Mouse (Mus musculus): ENCODE measurements at regions not wholly inside any gene's neighbourhood (a gene's known extent, or its start where the extent isn't known, plus 50 kb on each side); places are given as distances from the start of the nearest gene placed in this dataset.

- Histone ChIP-seq H3K27ac (no peak overlapping the region), H3K4me3 (no peak overlapping the region)
- no peak for DNase-seq (ENCODE audit: extremely low spot score in 1 of 2, low spot score in 2 of 2)
- TF ChIP-seq CTCF (IDR thresholded peaks at IDR 0.05), result no peak
- intact Hi-C loops (cut with DNase I), result no loop called here
Observed at GRCm38 (mm10) chr14:59009534-59009933, 133.2 kb downstream of the 1700129C05Rik start.

- TF ChIP-seq CTCF (IDR thresholded peaks at IDR 0.05), result no peak
- DNase-seq (ENCODE audit: extremely low spot score in 1 of 2, low spot score in 2 of 2), result no peak
- Histone ChIP-seq H3K4me3 (no peak overlapping the region), H3K27ac (no peak overlapping the region)
- intact Hi-C loops (cut with DNase I), result no loop called here
Observed at GRCm38 (mm10) chr14:58999106-58999778, 143.5 kb downstream of the 1700129C05Rik start.

- intact Hi-C loops (cut with DNase I), result no loop called here
- H3K4me3 ChIP-seq, result no peak overlapping the region
- no peak for TF ChIP-seq CTCF (IDR thresholded peaks at IDR 0.05)
- H3K27ac ChIP-seq, result no peak overlapping the region
- no peak for DNase-seq (ENCODE audit: extremely low spot score in 1 of 2, low spot score in 2 of 2)
Observed at GRCm38 (mm10) chr14:58994994-58995393, 147.7 kb downstream of the 1700129C05Rik start.

- intact Hi-C loops (cut with DNase I), result no loop called here
- TF ChIP-seq CTCF (IDR thresholded peaks at IDR 0.05), result no peak
- no peak overlapping the region for H3K4me3 ChIP-seq
- DNase-seq (ENCODE audit: extremely low spot score in 1 of 2, low spot score in 2 of 2), result no peak
- H3K27ac ChIP-seq, result no peak overlapping the region
Observed at GRCm38 (mm10) chr14:58989644-58990217, 153.0 kb downstream of the 1700129C05Rik start.

GRCm38 (mm10) chr14:58987688-58988087, 155.0 kb downstream of the 1700129C05Rik start:
- TF ChIP-seq CTCF (IDR thresholded peaks at IDR 0.05), result no peak
- no peak overlapping the region for H3K27ac ChIP-seq
- H3K4me3 ChIP-seq, result no peak overlapping the region
- DNase-seq (ENCODE audit: extremely low spot score in 1 of 2, low spot score in 2 of 2), result no peak
- intact Hi-C loops (cut with DNase I), result no loop called here

GRCm38 (mm10) chr14:58985838-58986237, 156.9 kb downstream of the 1700129C05Rik start:
- DNase-seq (ENCODE audit: extremely low spot score in 1 of 2, low spot score in 2 of 2), result no peak
- Histone ChIP-seq H3K27ac (no peak overlapping the region), H3K4me3 (no peak overlapping the region)
- intact Hi-C loops (cut with DNase I), result no loop called here
- TF ChIP-seq CTCF (IDR thresholded peaks at IDR 0.05), result no peak

- intact Hi-C loops (cut with DNase I), result no loop called here
- TF ChIP-seq CTCF (IDR thresholded peaks at IDR 0.05), result no peak
- no peak for DNase-seq (ENCODE audit: extremely low spot score in 1 of 2, low spot score in 2 of 2)
Observed at GRCm38 (mm10) chr14:58976791-58977190, 165.9 kb downstream of the 1700129C05Rik start.

GRCm38 (mm10) chr14:58969248-58969647, 173.4 kb downstream of the 1700129C05Rik start:
- no peak for DNase-seq (ENCODE audit: extremely low spot score in 1 of 2, low spot score in 2 of 2)
- intact Hi-C loops (cut with DNase I), result no loop called here
- no peak for TF ChIP-seq CTCF (IDR thresholded peaks at IDR 0.05)
- Histone ChIP-seq H3K27ac (no peak overlapping the region), H3K4me3 (no peak overlapping the region)

More at GRCm38 (mm10) chr14:58976791-58977190, 165.9 kb downstream of the 1700129C05Rik start:
- no peak overlapping the region for H3K27ac ChIP-seq
- no peak overlapping the region for H3K4me3 ChIP-seq

GRCm38 (mm10) chr14:58967975-58968374, 174.7 kb downstream of the 1700129C05Rik start:
- Histone ChIP-seq H3K27ac (no peak overlapping the region), H3K4me3 (no peak overlapping the region)
- DNase-seq (ENCODE audit: extremely low spot score in 1 of 2, low spot score in 2 of 2), result no peak
- no peak for TF ChIP-seq CTCF (IDR thresholded peaks at IDR 0.05)
- intact Hi-C loops (cut with DNase I), result no loop called here

- no peak for TF ChIP-seq CTCF (IDR thresholded peaks at IDR 0.05)
- intact Hi-C loops (cut with DNase I), result no loop called here
- no peak overlapping the region for H3K4me3 ChIP-seq
Observed at GRCm38 (mm10) chr14:58967163-58967562, 175.5 kb downstream of the 1700129C05Rik start.

GRCm38 (mm10) chr14:58944958-58945357, 197.7 kb downstream of the 1700129C05Rik start:
- DNase-seq (ENCODE audit: extremely low spot score in 1 of 2, low spot score in 2 of 2), result no peak
- Histone ChIP-seq H3K4me3 (no peak overlapping the region), H3K27ac (no peak overlapping the region)
- intact Hi-C loops (cut with DNase I), result no loop called here
- no peak for TF ChIP-seq CTCF (IDR thresholded peaks at IDR 0.05)

More at GRCm38 (mm10) chr14:58967163-58967562, 175.5 kb downstream of the 1700129C05Rik start:
- no peak for DNase-seq (ENCODE audit: extremely low spot score in 1 of 2, low spot score in 2 of 2)
- no peak overlapping the region for H3K27ac ChIP-seq

- intact Hi-C loops (cut with DNase I), result no loop called here
- Histone ChIP-seq H3K4me3 (no peak overlapping the region), H3K27ac (no peak overlapping the region)
- DNase-seq (ENCODE audit: extremely low spot score in 1 of 2, low spot score in 2 of 2), result no peak
- TF ChIP-seq CTCF (IDR thresholded peaks at IDR 0.05), result no peak
Observed at GRCm38 (mm10) chr14:58943267-58943765, 199.4 kb downstream of the 1700129C05Rik start.

- no peak for TF ChIP-seq CTCF (IDR thresholded peaks at IDR 0.05)
- no peak for DNase-seq (ENCODE audit: extremely low spot score in 1 of 2, low spot score in 2 of 2)
- intact Hi-C loops (cut with DNase I), result no loop called here
- Histone ChIP-seq H3K27ac (no peak overlapping the region), H3K4me3 (no peak overlapping the region)
Observed at GRCm38 (mm10) chr14:58939086-58939485, 203.6 kb downstream of the 1700129C05Rik start.

Data from left cerebral cortex, adult 2 months (tissue).